In the genomic region with DNA sequence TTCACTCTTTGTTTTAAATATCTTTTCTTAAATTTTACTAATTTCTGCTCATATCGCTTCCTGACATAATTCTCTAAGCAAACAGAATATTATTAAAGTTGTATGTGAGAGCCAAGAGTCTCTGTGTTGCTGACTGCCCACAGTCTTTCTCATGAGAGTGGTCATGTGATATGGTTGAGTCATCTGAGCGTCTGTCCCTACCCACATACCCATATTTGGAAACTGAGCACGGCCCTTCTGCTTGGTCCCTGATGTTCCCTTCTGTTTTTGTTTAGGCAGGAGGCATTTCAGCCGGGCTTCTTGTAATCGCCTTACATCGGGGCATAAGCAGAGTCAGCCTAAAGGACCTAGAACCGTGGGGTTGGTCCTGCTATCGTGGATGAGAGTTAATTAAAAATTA, we compare ENCODE assay signal across 12 mouse cellular contexts.
DNase-seq lines count a peak whose midpoint lies in the region; ATAC-seq lines count a peak whose summit lies in the region.
"Had no signal": no experiment of that assay in that cellular context is flagged by ENCODE, and none has a peak within 500 bp of the region (broad histone marks: within the 10 kb centered on the region; RNA-seq: fewer than 3 reads in every experiment).

No protein-coding gene starts in this region.

- DNase-seq in forebrain, embryonic 11.5 days (ENCODE audit: low spot score): peak; percentile 33
- DNase-seq in left cerebral cortex, adult 18-20 months (ENCODE audit: low spot score in 2 of 2): peak; percentile 26 to 37
- no peak for DNase-seq in left cerebral cortex, postnatal 4 days
- DNase-seq in embryo, embryonic 11 days: peak; percentile 43
- DNase-seq in retina, postnatal 1 day: no peak
- no peak for DNase-seq in gastrocnemius, adult 8-10 months (ENCODE audit: low spot score in 2 of 2)
- DNase-seq: adrenal gland, postnatal 36 days had no signal

- 79% methylated on average over 8 of the region's 8 CpGs for WGBS in forebrain, embryonic 11.5 days
- WGBS in forebrain, embryonic 15.5 days: 80% methylated on average over 8 of the region's 8 CpGs

- no peak overlapping the region for H3K9ac ChIP-seq in forebrain, embryonic 11.5 days (ENCODE audit: low read length)
- no peak overlapping the region for H3K9ac ChIP-seq in forebrain, embryonic 15.5 days (replicated peaks)
- H3K9ac ChIP-seq: neural tube, embryonic 12.5 days had no signal

- no peak overlapping the region for H3K4me3 ChIP-seq in forebrain, embryonic 11.5 days (ENCODE audit: low read depth, low read length)
- no peak overlapping the region for H3K4me3 ChIP-seq in forebrain, embryonic 15.5 days
- H3K4me3 ChIP-seq: neural tube, embryonic 12.5 days had no signal

- no peak overlapping the region for H3K4me2 ChIP-seq in forebrain, embryonic 11.5 days (ENCODE audit: low read depth, low read length, severe bottlenecking)
- no peak overlapping the region for H3K4me2 ChIP-seq in forebrain, embryonic 15.5 days (replicated peaks)
- H3K4me2 ChIP-seq: neural tube, embryonic 12.5 days had no signal

- no peaks in the 10 kb centered on the region for H3K9me3 ChIP-seq in forebrain, embryonic 11.5 days (ENCODE audit: control insufficient read depth, low read length)
- no peaks in the 10 kb centered on the region for H3K9me3 ChIP-seq in forebrain, embryonic 15.5 days
- H3K9me3 ChIP-seq: neural tube, embryonic 12.5 days had no signal

- no peaks in the 10 kb centered on the region; the same call in 1 of the 2 replicates for H3K36me3 ChIP-seq in forebrain, embryonic 11.5 days (ENCODE audit: control insufficient read depth, insufficient read depth, low read length)
- H3K36me3 ChIP-seq in forebrain, embryonic 15.5 days: no peaks in the 10 kb centered on the region

- no peaks in the 10 kb centered on the region for H3K4me1 ChIP-seq in forebrain, embryonic 11.5 days (replicated peaks; ENCODE audit: control insufficient read depth, insufficient read depth, low read length)
- no peaks in the 10 kb centered on the region for H3K4me1 ChIP-seq in forebrain, embryonic 15.5 days

- intact Hi-C loops in left cerebral cortex, postnatal 4 days (cut with DNase I): no loop called here

- ATAC-seq in forebrain, embryonic 11.5 days (replicated peaks; ENCODE audit: low FRiP score): no peak
- no peak for ATAC-seq in forebrain, embryonic 15.5 days (replicated peaks)
- ATAC-seq in megakaryocyte, adult 5-6 weeks (ENCODE audit: poor library complexity, severe bottlenecking): peak; percentile 96
- ATAC-seq: CD4-positive, CD25-positive, alpha-beta regulatory T cell, adult 4 months had no signal

- H3K27ac ChIP-seq in forebrain, embryonic 11.5 days (ENCODE audit: low read depth, low read length): no peak overlapping the region
- no peak overlapping the region for H3K27ac ChIP-seq in forebrain, embryonic 15.5 days (replicated peaks)
- H3K27ac ChIP-seq: macrophage; neural tube, embryonic 12.5 days had no signal

- no peaks in the 10 kb centered on the region for H3K27me3 ChIP-seq in forebrain, embryonic 11.5 days (ENCODE audit: control insufficient read depth, insufficient read depth, low read length)
- H3K27me3 ChIP-seq in forebrain, embryonic 15.5 days: no peaks in the 10 kb centered on the region
- H3K27me3 ChIP-seq: neural tube, embryonic 12.5 days had no signal

Comparison
In these comparisons a context has a peak if more than half of its experiments do, and no peak if none do; other contexts are left out.
1. DNase-seq: peak in forebrain, embryonic 11.5 days (single experiment), left cerebral cortex, adult 18-20 months (2 of 2) and embryo, embryonic 11 days (single experiment); none in left cerebral cortex, postnatal 4 days (single experiment), retina, postnatal 1 day (single experiment) and gastrocnemius, adult 8-10 months (0 of 2).